Mouse (Mus musculus): Measurements from ENCODE around the gene Saxo1.

The Saxo1 gene

DNA sequence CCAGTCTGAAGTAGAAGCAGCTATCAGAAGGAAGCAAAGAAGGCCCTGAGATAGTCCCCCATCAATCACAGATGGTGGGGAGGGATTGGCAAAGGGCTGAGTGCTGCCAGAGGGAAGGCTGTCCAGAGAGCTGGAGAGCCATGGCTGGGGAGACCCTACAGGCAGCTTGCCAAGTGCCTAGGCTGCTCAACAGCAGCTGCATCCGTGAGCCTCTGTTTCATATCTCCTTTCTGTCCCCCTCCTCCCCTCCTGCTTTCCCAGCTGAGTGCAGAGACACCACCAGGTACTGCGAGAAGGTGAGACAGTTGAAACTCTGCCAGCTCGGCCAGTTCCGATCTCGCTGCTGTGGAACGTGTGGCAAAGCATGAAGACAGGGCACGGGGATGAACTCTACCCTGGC, 132.5 kb downstream of the Saxo1 start:
- in situ Hi-C loops (cut with MboI, MseI) = no loop called here

DNA sequence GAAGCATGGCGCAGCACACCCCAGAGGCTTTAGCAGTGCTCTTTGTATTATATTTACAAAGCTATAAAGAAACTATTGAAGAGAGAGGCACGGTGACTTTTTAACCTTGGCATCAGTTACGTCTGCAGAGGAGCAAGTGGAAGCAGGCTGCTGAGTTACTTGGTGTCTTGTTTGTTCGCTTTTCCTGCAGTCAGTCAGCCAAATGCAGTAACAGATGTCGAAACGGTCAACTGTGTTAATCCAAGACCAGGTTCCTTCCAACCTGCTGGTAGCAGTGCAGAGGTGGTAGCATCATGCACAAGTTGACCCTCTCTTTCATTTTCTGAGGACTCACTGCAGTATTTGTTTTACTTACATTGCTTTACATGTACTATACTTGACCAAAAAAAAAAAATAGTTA, 135.5 kb downstream of the Saxo1 start:
- in situ Hi-C loops (cut with MboI, MseI) = no loop called here

DNA sequence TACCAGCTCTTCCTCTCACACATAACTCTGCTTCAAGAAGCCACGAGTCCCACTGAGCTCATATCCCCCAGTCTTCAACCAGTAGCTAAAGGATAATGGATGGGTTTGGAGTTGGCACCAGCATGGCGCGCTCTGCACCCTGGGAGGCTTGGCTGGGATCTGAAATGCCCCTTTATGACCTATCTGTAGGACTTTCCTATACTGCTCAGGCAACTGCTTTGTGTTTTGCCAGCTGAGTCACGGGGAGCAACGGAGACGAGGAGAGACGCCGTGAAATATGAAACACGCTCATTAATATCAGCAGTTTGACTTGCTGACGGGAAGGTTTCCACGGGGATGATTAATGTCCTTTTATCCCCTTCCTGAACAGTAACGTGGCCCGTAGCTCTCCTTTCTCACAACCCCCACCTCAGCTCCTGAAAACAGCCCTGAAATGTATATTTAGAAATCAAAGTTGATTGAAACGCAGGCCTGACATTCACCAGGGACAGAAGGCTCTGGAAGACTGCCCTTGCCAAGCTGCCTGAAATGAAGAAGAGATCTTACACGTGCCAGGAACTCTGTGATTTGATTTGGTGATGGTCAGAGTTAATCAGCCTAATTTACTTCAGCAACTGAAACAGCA, 141.6 kb downstream of the Saxo1 start:
- in situ Hi-C loops (cut with MboI, MseI) = no loop called here

DNA sequence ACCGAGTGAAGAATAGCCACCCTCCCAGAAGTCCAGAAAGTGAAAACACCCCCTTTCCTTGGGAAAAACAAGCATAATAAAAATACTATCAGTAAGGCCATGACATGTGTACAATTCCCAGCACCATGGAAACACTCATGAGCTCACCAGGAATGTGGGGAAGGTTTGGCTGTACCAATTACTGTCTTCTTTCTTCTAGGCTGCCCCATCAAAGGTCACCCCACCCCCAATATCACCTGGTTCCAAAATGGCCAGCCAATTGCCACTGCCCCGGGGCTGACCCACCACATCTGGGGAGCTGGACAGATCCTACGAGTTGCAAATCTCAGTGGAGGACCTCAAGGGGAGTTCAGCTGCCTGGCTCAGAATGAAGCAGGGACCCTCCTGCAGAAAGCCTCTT, 144.7 kb downstream of the Saxo1 start:
- in situ Hi-C loops (cut with MboI, MseI) = no loop called here

DNA sequence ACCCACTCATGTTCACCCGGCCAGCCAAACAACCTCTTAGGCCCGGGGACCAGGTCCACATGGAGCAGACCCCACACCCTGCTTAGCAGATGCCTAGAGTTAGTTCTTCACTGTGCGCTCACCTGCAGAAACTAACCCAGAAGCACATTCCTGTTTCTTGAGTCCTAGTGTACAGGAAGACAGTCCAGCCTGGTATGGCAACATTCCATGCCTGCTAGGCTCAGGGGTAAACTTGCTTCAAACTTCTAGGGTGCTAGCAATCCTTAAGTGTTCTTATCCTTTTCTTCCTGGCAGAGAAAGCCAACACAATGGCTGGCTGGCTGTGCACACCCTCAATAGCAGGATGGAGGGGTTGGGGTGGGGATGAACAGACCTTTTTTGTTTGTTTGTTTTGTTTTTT, 147.2 kb downstream of the Saxo1 start:
- in situ Hi-C loops (cut with MboI, MseI) = no loop called here

DNA sequence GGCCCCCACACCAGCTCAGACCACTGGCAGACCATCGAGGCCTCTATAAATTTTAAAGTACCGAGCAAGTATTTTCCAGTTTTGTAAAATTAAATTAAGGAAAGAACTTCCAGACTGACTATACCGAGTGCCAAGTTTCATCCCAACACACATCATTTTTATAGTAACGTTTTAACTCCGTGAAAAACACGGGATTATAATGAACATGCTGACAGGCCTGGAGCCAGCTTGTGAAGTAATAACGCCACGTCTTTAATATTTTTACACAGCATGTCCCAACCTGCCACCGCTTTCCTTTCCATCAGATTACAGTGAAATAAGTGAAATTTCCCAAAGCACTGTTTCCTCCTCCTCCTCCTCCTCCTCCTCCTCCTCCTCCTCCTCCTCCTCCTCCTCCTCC, 149.7 kb downstream of the Saxo1 start:
- in situ Hi-C loops (cut with MboI, MseI) = no loop called here

DNA sequence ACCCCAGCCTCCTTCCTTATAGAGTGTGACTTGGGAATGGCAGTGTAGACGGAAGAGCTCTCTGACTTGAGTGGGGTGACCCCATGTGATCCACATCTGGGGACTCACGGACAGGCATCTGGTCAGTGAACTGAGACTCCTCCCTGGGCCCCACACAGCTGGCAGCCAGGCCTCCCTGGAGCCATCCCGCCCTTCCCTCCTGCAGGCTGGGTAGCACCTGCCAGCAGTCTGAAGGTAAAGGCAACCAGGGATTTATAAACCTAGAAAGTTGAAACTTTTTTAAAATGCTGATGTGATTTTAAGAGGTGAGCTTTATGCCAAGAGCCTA, 151.0 kb downstream of the Saxo1 start:
- in situ Hi-C loops (cut with MboI, MseI) = no loop called here

DNA sequence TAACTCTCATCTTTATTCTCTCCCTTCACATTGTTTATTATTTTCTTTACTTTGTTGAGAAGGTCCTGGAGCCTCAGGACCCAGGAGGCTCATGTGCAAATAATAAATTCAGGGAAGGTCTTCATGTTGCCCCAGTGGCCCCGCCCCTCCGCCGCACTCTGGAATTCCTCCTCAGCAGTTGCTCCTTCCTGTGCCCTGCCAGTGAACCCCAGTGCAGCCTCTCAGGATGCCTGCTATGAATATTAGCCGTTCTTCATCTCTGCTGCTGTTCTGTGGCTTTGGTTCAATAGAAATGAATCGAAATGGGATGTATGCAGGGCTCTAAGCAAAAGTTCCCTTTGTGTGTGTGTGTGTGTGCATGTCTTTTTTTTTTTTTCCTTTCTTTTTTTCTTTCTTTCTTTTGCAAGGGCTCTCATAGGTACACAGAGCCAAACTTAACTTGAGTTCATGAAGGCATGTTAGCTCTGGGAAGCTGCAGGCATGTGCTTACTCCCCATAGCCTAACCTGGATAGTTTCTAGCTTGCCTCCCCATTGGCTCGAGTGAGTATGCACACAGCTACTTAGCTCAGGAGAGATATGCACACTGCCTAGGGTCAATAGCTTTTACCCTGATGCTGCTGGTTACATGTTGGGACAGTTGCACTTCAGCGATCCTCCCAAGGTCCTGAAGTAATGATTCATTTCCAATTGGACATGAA, 151.5 kb downstream of the Saxo1 start:
- in situ Hi-C loops (cut with MboI, MseI) = no loop called here

DNA sequence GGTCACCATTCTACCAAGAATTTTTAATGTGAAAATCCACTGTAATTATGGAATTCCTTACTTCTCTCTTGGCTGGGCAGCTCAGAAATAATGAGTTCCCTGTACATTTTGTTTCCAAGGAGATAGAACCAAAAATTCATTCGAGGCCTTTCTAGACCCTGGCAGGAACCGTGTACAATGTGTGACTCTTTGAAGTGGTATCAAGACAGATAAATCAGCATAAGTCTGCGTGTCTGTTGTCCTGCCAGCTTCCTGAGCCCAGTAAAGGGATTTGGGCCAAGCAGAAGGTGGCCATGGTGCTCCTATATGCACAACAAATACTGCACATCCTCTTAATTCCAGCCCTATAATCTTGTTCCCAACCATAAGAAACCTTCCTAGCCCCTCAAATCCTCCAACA, 157.0 kb downstream of the Saxo1 start:
- in situ Hi-C loops (cut with MboI, MseI) = no loop called here

DNA sequence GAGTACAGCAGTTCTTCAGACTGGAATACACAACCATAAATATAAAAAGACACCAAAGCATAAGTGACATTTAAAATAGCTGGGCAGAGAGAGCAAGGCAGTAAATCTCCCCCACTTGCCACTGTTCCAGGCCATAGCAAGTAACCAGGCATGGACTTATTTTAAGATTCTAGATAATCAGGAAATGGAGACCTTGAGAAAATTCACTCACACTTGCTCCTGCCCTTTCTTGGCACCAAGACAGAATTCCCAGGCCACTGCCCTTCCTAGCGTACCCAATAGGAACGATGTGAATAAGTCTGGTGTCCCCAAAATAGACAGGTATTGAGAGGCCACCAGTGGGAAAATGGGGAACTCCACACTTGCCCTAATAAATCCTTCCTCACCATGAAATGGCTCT, 160.7 kb downstream of the Saxo1 start:
- in situ Hi-C loops (cut with MboI, MseI) = no loop called here

DNA sequence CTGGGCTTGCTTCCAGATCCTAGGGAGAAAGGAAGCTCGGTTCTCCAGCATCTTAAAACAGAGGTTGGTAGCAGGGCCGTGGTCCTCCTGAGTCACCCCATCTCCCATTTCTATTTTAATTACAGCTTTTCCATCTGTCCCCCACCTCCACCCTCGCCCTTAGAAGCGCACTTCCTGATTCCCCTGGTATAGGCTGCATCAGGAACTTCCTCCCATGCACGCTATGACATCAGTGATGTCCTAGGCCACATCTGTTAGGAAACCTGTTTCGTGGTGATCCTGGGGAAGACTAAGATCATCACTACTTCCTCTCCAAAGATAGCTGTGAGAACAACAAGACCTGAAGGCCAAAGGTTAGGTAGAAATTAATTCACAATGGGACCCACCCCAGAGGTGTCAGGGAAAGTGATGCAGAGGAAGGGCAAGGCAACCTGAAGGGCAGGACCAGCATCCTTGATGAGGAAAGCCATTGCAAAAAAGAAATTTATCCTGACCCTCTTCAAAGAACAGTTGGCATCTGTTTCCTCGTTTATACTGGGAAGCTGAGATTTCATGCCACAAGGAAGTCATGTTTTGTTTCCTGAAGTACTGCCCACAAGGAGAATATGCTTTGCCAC, 161.3 kb downstream of the Saxo1 start:
- in situ Hi-C loops (cut with MboI, MseI) = no loop called here

DNA sequence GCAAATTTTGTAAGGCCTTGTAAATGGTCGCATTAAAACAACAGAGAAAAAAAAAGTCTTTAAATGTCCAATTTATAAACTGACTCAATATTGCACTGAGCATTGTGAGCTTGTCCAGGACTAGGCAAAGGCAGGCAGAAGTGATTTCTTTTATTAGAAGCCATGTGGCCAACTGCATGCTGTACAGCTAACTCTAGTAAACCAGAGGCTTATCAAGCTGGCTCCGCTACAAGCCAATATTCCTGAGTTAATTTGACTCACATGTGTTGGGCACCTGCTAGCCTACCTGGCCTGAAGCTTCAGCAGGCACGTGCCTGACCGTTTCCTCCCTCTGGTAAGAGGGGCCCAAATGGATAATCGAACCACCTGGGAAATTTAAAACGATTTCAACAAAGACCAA, 162.5 kb downstream of the Saxo1 start:
- in situ Hi-C loops (cut with MboI, MseI) = no loop called here
